Mouse (Mus musculus): ENCODE data around the gene Mfn1. TPM values are rescaled to one million over a fixed set of nuclear protein-coding genes. Genes with fewer than 3 reads are reported as not detected.

The Mfn1 gene
- polyA plus RNA-seq, 1 experiment from 2014 or later, result 41.7 TPM

- H3K4me3 ChIP-seq (replicated peaks; ENCODE audit: low read length), result no peak overlapping the region
Observed at GRCm38 (mm10) chr3:32538091-32538490, 8.8 kb downstream of the Mfn1 start.

GRCm38 (mm10) chr3:32553061-32553460 lies 23.8 kb downstream of the Mfn1 start:
- H3K4me3 ChIP-seq (replicated peaks; ENCODE audit: low read length), result no peak overlapping the region
- no peak overlapping the region for H3K27ac ChIP-seq (ENCODE audit: low read length)
- WGBS, result 100% methylated on average over 1 of the region's 1 CpGs
- H3K36me3 ChIP-seq (ENCODE audit: control insufficient read depth, insufficient read depth), result peaks cover 16% of the 10 kb centered on the region
- H3K27me3 ChIP-seq (replicated peaks; ENCODE audit: control insufficient read depth, insufficient read depth, low read length), result no peaks in the 10 kb centered on the region
- H3K4me1 ChIP-seq (replicated peaks; ENCODE audit: control insufficient read depth, insufficient read depth, low read length), result no peaks in the 10 kb centered on the region
- H3K9me3 ChIP-seq (ENCODE audit: control insufficient read depth, low read length), result no peaks in the 10 kb centered on the region
- H3K4me2 ChIP-seq (ENCODE audit: low read length), result no peak overlapping the region
- no peak for ATAC-seq
- H3K9ac ChIP-seq (replicated peaks; ENCODE audit: low read depth, low read length), result no peak overlapping the region

More at GRCm38 (mm10) chr3:32538091-32538490, 8.8 kb downstream of the Mfn1 start:
- Histone ChIP-seq H3K36me3 (ENCODE audit: control insufficient read depth, insufficient read depth) (peaks cover 13% of the 10 kb centered on the region), H3K27ac (ENCODE audit: low read length) (no peak overlapping the region), H3K4me1 (replicated peaks; ENCODE audit: control insufficient read depth, insufficient read depth, low read length) (0 out of 2 replicates have a peak, but pooled peaks cover 2% of the 10 kb centered on the region), H3K27me3 (replicated peaks; ENCODE audit: control insufficient read depth, insufficient read depth, low read length) (no peaks in the 10 kb centered on the region), H3K4me2 (ENCODE audit: low read length) (no peak overlapping the region), H3K9me3 (ENCODE audit: control insufficient read depth, low read length) (no peaks in the 10 kb centered on the region), H3K9ac (replicated peaks; ENCODE audit: low read depth, low read length) (no peak overlapping the region)
- ATAC-seq, result no peak
- 95% methylated on average over 5 of the region's 5 CpGs for WGBS

- Histone ChIP-seq H3K4me3 (replicated peaks; ENCODE audit: low read length) (no peak overlapping the region), H3K4me2 (ENCODE audit: low read length) (no peak overlapping the region), H3K9me3 (ENCODE audit: control insufficient read depth, low read length) (no peaks in the 10 kb centered on the region), H3K36me3 (ENCODE audit: control insufficient read depth, insufficient read depth) (peaks cover 20% of the 10 kb centered on the region), H3K9ac (replicated peaks; ENCODE audit: low read depth, low read length) (no peak overlapping the region), H3K27ac (ENCODE audit: low read length) (no peak overlapping the region), H3K27me3 (replicated peaks; ENCODE audit: control insufficient read depth, insufficient read depth, low read length) (no peaks in the 10 kb centered on the region), H3K4me1 (replicated peaks; ENCODE audit: control insufficient read depth, insufficient read depth, low read length) (no peaks in the 10 kb centered on the region)
- WGBS, result 90% methylated on average over 6 of the region's 6 CpGs
- no peak for ATAC-seq
Observed at GRCm38 (mm10) chr3:32563401-32563800, 34.1 kb downstream of the Mfn1 start.

- no peak overlapping the region for H3K9ac ChIP-seq (replicated peaks; ENCODE audit: low read depth, low read length)
- WGBS, result 84% methylated on average over 2 of the region's 2 CpGs
- ATAC-seq, result no peak
- peaks cover 27% of the 10 kb centered on the region for H3K36me3 ChIP-seq (ENCODE audit: control insufficient read depth, insufficient read depth)
- no peak overlapping the region for H3K4me2 ChIP-seq (ENCODE audit: low read length)
- H3K4me3 ChIP-seq (replicated peaks; ENCODE audit: low read length), result no peak overlapping the region
- H3K27ac ChIP-seq (ENCODE audit: low read length), result no peak overlapping the region
- H3K9me3 ChIP-seq (ENCODE audit: control insufficient read depth, low read length), result no peaks in the 10 kb centered on the region
- H3K27me3 ChIP-seq (replicated peaks; ENCODE audit: control insufficient read depth, insufficient read depth, low read length), result no peaks in the 10 kb centered on the region
- H3K4me1 ChIP-seq (replicated peaks; ENCODE audit: control insufficient read depth, insufficient read depth, low read length), result no peaks in the 10 kb centered on the region
Observed at GRCm38 (mm10) chr3:32573086-32573485, 43.8 kb downstream of the Mfn1 start.

- Histone ChIP-seq H3K9ac (replicated peaks; ENCODE audit: low read depth, low read length) (no peak overlapping the region), H3K4me2 (ENCODE audit: low read length) (no peak overlapping the region), H3K4me3 (replicated peaks; ENCODE audit: low read length) (no peak overlapping the region), H3K9me3 (ENCODE audit: control insufficient read depth, low read length) (no peaks in the 10 kb centered on the region), H3K36me3 (ENCODE audit: control insufficient read depth, insufficient read depth) (peaks cover 21% of the 10 kb centered on the region), H3K27me3 (replicated peaks; ENCODE audit: control insufficient read depth, insufficient read depth, low read length) (no peaks in the 10 kb centered on the region), H3K4me1 (replicated peaks; ENCODE audit: control insufficient read depth, insufficient read depth, low read length) (no peaks in the 10 kb centered on the region), H3K27ac (ENCODE audit: low read length) (no peak overlapping the region)
- 26% methylated on average over 9 of the region's 9 CpGs for WGBS
- no peak for ATAC-seq
Observed at GRCm38 (mm10) chr3:32573881-32574280, 44.6 kb downstream of the Mfn1 start.

GRCm38 (mm10) chr3:32575151-32575550 lies 45.9 kb downstream of the Mfn1 start:
- 91% methylated on average over 3 of the region's 3 CpGs for WGBS
- H3K36me3 ChIP-seq (ENCODE audit: control insufficient read depth, insufficient read depth), result peaks cover 11% of the 10 kb centered on the region
- no peak overlapping the region for H3K27ac ChIP-seq (ENCODE audit: low read length)
- H3K27me3 ChIP-seq (replicated peaks; ENCODE audit: control insufficient read depth, insufficient read depth, low read length), result no peaks in the 10 kb centered on the region
- H3K4me1 ChIP-seq (replicated peaks; ENCODE audit: control insufficient read depth, insufficient read depth, low read length), result no peaks in the 10 kb centered on the region
- no peak overlapping the region for H3K4me3 ChIP-seq (replicated peaks; ENCODE audit: low read length)
- H3K9ac ChIP-seq (replicated peaks; ENCODE audit: low read depth, low read length), result no peak overlapping the region
- no peaks in the 10 kb centered on the region for H3K9me3 ChIP-seq (ENCODE audit: control insufficient read depth, low read length)
- no peak for ATAC-seq
- no peak overlapping the region for H3K4me2 ChIP-seq (ENCODE audit: low read length)

- Histone ChIP-seq H3K4me3 (replicated peaks; ENCODE audit: low read length) (no peak overlapping the region), H3K4me2 (ENCODE audit: low read length) (no peak overlapping the region), H3K9ac (replicated peaks; ENCODE audit: low read depth, low read length) (no peak overlapping the region), H3K27me3 (replicated peaks; ENCODE audit: control insufficient read depth, insufficient read depth, low read length) (no peaks in the 10 kb centered on the region), H3K9me3 (ENCODE audit: control insufficient read depth, low read length) (no peaks in the 10 kb centered on the region), H3K36me3 (ENCODE audit: control insufficient read depth, insufficient read depth) (peaks cover 9% of the 10 kb centered on the region), H3K27ac (ENCODE audit: low read length) (no peak overlapping the region), H3K4me1 (replicated peaks; ENCODE audit: control insufficient read depth, insufficient read depth, low read length) (no peaks in the 10 kb centered on the region)
- 90% methylated on average over 5 of the region's 5 CpGs for WGBS
- ATAC-seq, result no peak
Observed at GRCm38 (mm10) chr3:32578772-32579171, 49.5 kb downstream of the Mfn1 start.

- no peak for ATAC-seq
- H3K4me2 ChIP-seq (ENCODE audit: low read length), result no peak overlapping the region
- WGBS, result 89% methylated on average over 3 of the region's 3 CpGs
- no peaks in the 10 kb centered on the region for H3K27me3 ChIP-seq (replicated peaks; ENCODE audit: control insufficient read depth, insufficient read depth, low read length)
- H3K27ac ChIP-seq (ENCODE audit: low read length), result no peak overlapping the region
- no peak overlapping the region for H3K4me3 ChIP-seq (replicated peaks; ENCODE audit: low read length)
- H3K4me1 ChIP-seq (replicated peaks; ENCODE audit: control insufficient read depth, insufficient read depth, low read length), result no peaks in the 10 kb centered on the region
- no peaks in the 10 kb centered on the region for H3K9me3 ChIP-seq (ENCODE audit: control insufficient read depth, low read length)
- H3K9ac ChIP-seq (replicated peaks; ENCODE audit: low read depth, low read length), result no peak overlapping the region
- peaks cover 6% of the 10 kb centered on the region; the same call in 1 of the 2 replicates for H3K36me3 ChIP-seq (ENCODE audit: control insufficient read depth, insufficient read depth)
Observed at GRCm38 (mm10) chr3:32580738-32581137, 51.5 kb downstream of the Mfn1 start.

GRCm38 (mm10) chr3:32581911-32582310 lies 52.6 kb downstream of the Mfn1 start:
- Histone ChIP-seq H3K36me3 (ENCODE audit: control insufficient read depth, insufficient read depth) (peaks cover 5% of the 10 kb centered on the region; the same call in 1 of the 2 replicates), H3K27me3 (replicated peaks; ENCODE audit: control insufficient read depth, insufficient read depth, low read length) (no peaks in the 10 kb centered on the region), H3K4me2 (ENCODE audit: low read length) (no peak overlapping the region), H3K9me3 (ENCODE audit: control insufficient read depth, low read length) (no peaks in the 10 kb centered on the region), H3K9ac (replicated peaks; ENCODE audit: low read depth, low read length) (no peak overlapping the region), H3K4me1 (replicated peaks; ENCODE audit: control insufficient read depth, insufficient read depth, low read length) (no peaks in the 10 kb centered on the region), H3K4me3 (replicated peaks; ENCODE audit: low read length) (no peak overlapping the region), H3K27ac (ENCODE audit: low read length) (no peak overlapping the region)
- WGBS, result 89% methylated on average over 3 of the region's 3 CpGs
- no peak for ATAC-seq

GRCm38 (mm10) chr3:32583489-32583888 lies 54.2 kb downstream of the Mfn1 start:
- Histone ChIP-seq H3K27me3 (replicated peaks; ENCODE audit: control insufficient read depth, insufficient read depth, low read length) (no peaks in the 10 kb centered on the region), H3K27ac (ENCODE audit: low read length) (no peak overlapping the region), H3K9ac (replicated peaks; ENCODE audit: low read depth, low read length) (no peak overlapping the region), H3K4me2 (ENCODE audit: low read length) (no peak overlapping the region), H3K4me3 (replicated peaks; ENCODE audit: low read length) (no peak overlapping the region), H3K4me1 (replicated peaks; ENCODE audit: control insufficient read depth, insufficient read depth, low read length) (no peaks in the 10 kb centered on the region), H3K36me3 (ENCODE audit: control insufficient read depth, insufficient read depth) (peaks cover 2% of the 10 kb centered on the region; the same call in 1 of the 2 replicates), H3K9me3 (ENCODE audit: control insufficient read depth, low read length) (no peaks in the 10 kb centered on the region)
- peak; percentile 69 for ATAC-seq
- 82% methylated on average over 4 of the region's 4 CpGs for WGBS
